ENCODE assay signal across 25 mouse cellular contexts in genomic region chr17:62739993-62740392, GRCm38 (mm10).
DNase-seq lines count a peak whose midpoint lies in the region; ATAC-seq and TF ChIP-seq lines count a peak whose summit lies in the region.
"Had no signal": no experiment of that assay in that cellular context is flagged by ENCODE, and none has a peak within 500 bp of the region (broad histone marks: within the 10 kb centered on the region; RNA-seq: fewer than 3 reads in every experiment).

No protein-coding gene starts in this region.

- H3K9me3 ChIP-seq in hindbrain, embryonic 12.5 days (replicated peaks), result no peaks in the 10 kb centered on the region
- peaks cover 4% of the 10 kb centered on the region; the same call in 1 of the 2 replicates for H3K9me3 ChIP-seq in hindbrain, postnatal 0 days (ENCODE audit: low read length)
- H3K9me3 ChIP-seq in forebrain, embryonic 15.5 days, result no peaks in the 10 kb centered on the region
- no peaks in the 10 kb centered on the region for H3K9me3 ChIP-seq in midbrain, embryonic 15.5 days
- H3K9me3 ChIP-seq: embryonic facial prominence, embryonic 12.5 days; hindbrain, embryonic 10.5 days; liver, embryonic 15.5 days had no signal

- H3K4me2 ChIP-seq in hindbrain, embryonic 12.5 days (replicated peaks), result no peak overlapping the region
- H3K4me2 ChIP-seq in hindbrain, postnatal 0 days (ENCODE audit: low read depth, low read length), result no peak overlapping the region
- no peak overlapping the region for H3K4me2 ChIP-seq in forebrain, embryonic 15.5 days (replicated peaks)
- no peak overlapping the region for H3K4me2 ChIP-seq in midbrain, embryonic 15.5 days
- H3K4me2 ChIP-seq: embryonic facial prominence, embryonic 12.5 days; heart, embryonic 13.5 days; limb, embryonic 12.5 days; liver, embryonic 15.5 days; lung, embryonic 14.5 days had no signal

- TF ChIP-seq CTCF in hindbrain, postnatal 0 days (IDR thresholded peaks at IDR 0.05; ENCODE audit: low read depth), result no peak
- no peak for TF ChIP-seq CTCF in brain, embryonic 14.5 days (IDR thresholded peaks at IDR 0.05; ENCODE audit: borderline replicate concordance, extremely low read depth, insufficient read depth, insufficient read length)

- peaks cover 20% of the 10 kb centered on the region for H3K4me1 ChIP-seq in hindbrain, embryonic 12.5 days
- H3K4me1 ChIP-seq in hindbrain, postnatal 0 days (ENCODE audit: insufficient read depth, low read length), result no peaks in the 10 kb centered on the region; the same call in 1 of the 2 replicates
- H3K4me1 ChIP-seq in forebrain, embryonic 15.5 days, result peaks cover 10% of the 10 kb centered on the region
- peaks cover 16% of the 10 kb centered on the region for H3K4me1 ChIP-seq in midbrain, embryonic 15.5 days
- H3K4me1 ChIP-seq: liver, embryonic 15.5 days had no signal

- H3K27ac ChIP-seq in hindbrain, embryonic 12.5 days, result no peak overlapping the region
- no peak overlapping the region for H3K27ac ChIP-seq in hindbrain, postnatal 0 days
- H3K27ac ChIP-seq in forebrain, embryonic 15.5 days (replicated peaks), result no peak overlapping the region
- no peak overlapping the region for H3K27ac ChIP-seq in midbrain, embryonic 15.5 days
- H3K27ac ChIP-seq: embryonic facial prominence, embryonic 12.5 days; heart, embryonic 13.5 days; hindbrain, embryonic 10.5 days; limb, embryonic 12.5 days; liver, embryonic 15.5 days had no signal

- no peaks in the 10 kb centered on the region for H3K27me3 ChIP-seq in hindbrain, embryonic 12.5 days
- H3K27me3 ChIP-seq in hindbrain, postnatal 0 days (ENCODE audit: insufficient read depth, low read length), result no peaks in the 10 kb centered on the region
- H3K27me3 ChIP-seq in forebrain, embryonic 15.5 days, result no peaks in the 10 kb centered on the region
- no peaks in the 10 kb centered on the region for H3K27me3 ChIP-seq in midbrain, embryonic 15.5 days (replicated peaks)
- H3K27me3 ChIP-seq: embryonic facial prominence, embryonic 12.5 days; heart, embryonic 13.5 days; limb, embryonic 12.5 days; liver, embryonic 15.5 days had no signal

- H3K9ac ChIP-seq in hindbrain, embryonic 12.5 days, result no peak overlapping the region
- no peak overlapping the region for H3K9ac ChIP-seq in hindbrain, postnatal 0 days (replicated peaks; ENCODE audit: low read length)
- no peak overlapping the region for H3K9ac ChIP-seq in forebrain, embryonic 15.5 days (replicated peaks)
- H3K9ac ChIP-seq in midbrain, embryonic 15.5 days, result no peak overlapping the region
- H3K9ac ChIP-seq: embryonic facial prominence, embryonic 12.5 days; heart, embryonic 13.5 days; limb, embryonic 12.5 days; liver, embryonic 15.5 days; lung, embryonic 14.5 days had no signal

- H3K36me3 ChIP-seq in hindbrain, embryonic 12.5 days, result no peaks in the 10 kb centered on the region
- H3K36me3 ChIP-seq in hindbrain, postnatal 0 days (ENCODE audit: insufficient read depth, low read length), result no peaks in the 10 kb centered on the region
- H3K36me3 ChIP-seq in forebrain, embryonic 15.5 days, result no peaks in the 10 kb centered on the region
- H3K36me3 ChIP-seq in midbrain, embryonic 15.5 days (replicated peaks), result no peaks in the 10 kb centered on the region
- H3K36me3 ChIP-seq: embryonic facial prominence, embryonic 12.5 days; G1E; limb, embryonic 12.5 days; liver, embryonic 15.5 days had no signal

- ATAC-seq in hindbrain, embryonic 12.5 days (ENCODE audit: low FRiP score), result 0 out of 2 replicates have a peak, but pooled peaks have one; percentile 19
- ATAC-seq in hindbrain, postnatal 0 days, result no peak
- 0 out of 2 replicates have a peak, but pooled peaks have one; percentile 24 for ATAC-seq in forebrain, embryonic 15.5 days (replicated peaks)
- peak; percentile 54; the same call in 1 of the 2 replicates for ATAC-seq in midbrain, embryonic 15.5 days (replicated peaks)
- ATAC-seq: intestine, postnatal 0 days had no signal

- no peak for TF ChIP-seq POLR2A in brain, embryonic 14.5 days (IDR thresholded peaks at IDR 0.05; ENCODE audit: borderline replicate concordance, extremely low read depth, insufficient read depth, insufficient read length, poor library complexity, severe bottlenecking)

- WGBS in hindbrain, embryonic 12.5 days, result 66% methylated on average over 6 of the region's 6 CpGs
- WGBS in hindbrain, postnatal 0 days, result 68% methylated on average over 6 of the region's 6 CpGs
- 33% methylated on average over 6 of the region's 6 CpGs for WGBS in forebrain, embryonic 15.5 days
- 20% methylated on average over 6 of the region's 6 CpGs for WGBS in midbrain, embryonic 15.5 days

- no peak overlapping the region for H3K4me3 ChIP-seq in hindbrain, embryonic 12.5 days
- no peak overlapping the region for H3K4me3 ChIP-seq in hindbrain, postnatal 0 days (ENCODE audit: low read length)
- H3K4me3 ChIP-seq in forebrain, embryonic 15.5 days, result no peak overlapping the region
- no peak overlapping the region for H3K4me3 ChIP-seq in midbrain, embryonic 15.5 days
- H3K4me3 ChIP-seq: embryonic facial prominence, embryonic 12.5 days; heart, embryonic 13.5 days; hindbrain, embryonic 10.5 days; limb, embryonic 12.5 days; liver, embryonic 15.5 days had no signal

- DNase-seq in hindbrain, postnatal 0 days (ENCODE audit: low spot score), result no peak
- DNase-seq in brain, embryonic 14.5 days (ENCODE audit: low read depth), result peak; percentile 82
- DNase-seq in kidney, adult 18-20 months, result no peak
- DNase-seq in gastrocnemius, adult 18-20 months (ENCODE audit: low spot score), result no peak
- DNase-seq: adrenal gland, postnatal 10 days; cerebellum, adult 11-12 months; cerebellum, adult 9-11 months; embryo, embryonic 11 days; gastrocnemius, postnatal 10 days; heart, postnatal 14 days; kidney, postnatal 25 days; lung, embryonic 14.5 days; right cerebral cortex, postnatal 25 days; thymus, adult 18-20 months; thymus, postnatal 25 days had no signal
